Mouse (Mus musculus) mature B cell (primary cell): ENCODE data around the gene Olfr524.

Experiments
- in situ Hi-C: fragments of 300-500 bp; cut with MboI; formaldehyde crosslinking; loops from 2 replicates; pipeline ENCODE4 v1.14.3; 2019

The Olfr524 gene

DNA sequence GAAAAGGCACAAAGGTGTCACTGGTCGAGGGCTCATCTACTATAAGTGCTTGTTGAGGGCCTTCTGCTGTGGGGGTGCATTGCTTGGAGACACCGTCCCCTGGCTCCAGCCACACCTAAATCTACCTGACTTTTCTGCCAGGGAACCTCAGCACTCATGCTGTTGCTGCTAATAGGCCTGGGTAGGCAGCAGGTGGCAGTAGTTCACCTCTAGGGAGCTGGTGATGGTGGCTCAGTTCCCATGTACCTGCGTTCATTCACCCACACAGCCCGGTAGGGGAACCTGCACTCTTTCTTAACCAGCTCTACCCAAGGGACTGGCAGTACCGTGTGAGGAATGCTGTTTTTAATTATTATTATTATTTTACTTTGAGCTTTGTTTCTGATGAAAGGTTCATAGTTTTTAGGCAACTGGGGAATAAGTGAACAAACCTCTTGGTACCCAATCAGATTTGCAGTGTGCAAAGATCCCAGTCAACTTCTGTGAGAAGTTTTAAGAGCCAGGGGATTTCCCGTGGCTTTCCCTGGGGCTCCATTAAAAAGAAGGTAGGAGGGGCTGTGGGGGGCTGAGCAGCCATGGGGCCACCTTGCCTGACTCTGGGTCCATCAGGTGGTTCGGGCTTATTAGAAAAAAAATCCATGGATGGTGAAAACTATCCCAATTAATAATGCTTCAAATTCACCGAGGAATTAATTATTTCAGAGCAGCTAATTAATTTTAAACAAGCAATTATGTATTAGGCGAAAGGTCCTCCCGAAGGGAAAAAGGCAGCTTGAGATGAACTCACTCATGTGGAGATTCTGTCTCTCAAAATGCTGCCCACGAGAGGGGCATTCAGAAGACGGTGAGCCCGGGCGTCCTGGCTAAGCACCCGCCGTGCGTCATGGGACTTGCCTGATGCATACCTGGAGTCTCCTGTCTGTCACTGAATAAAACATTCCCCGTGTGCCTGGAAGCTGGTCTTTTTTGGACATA, 18.8 kb downstream of the Olfr524 start:
- in situ Hi-C loops: no loop called here

DNA sequence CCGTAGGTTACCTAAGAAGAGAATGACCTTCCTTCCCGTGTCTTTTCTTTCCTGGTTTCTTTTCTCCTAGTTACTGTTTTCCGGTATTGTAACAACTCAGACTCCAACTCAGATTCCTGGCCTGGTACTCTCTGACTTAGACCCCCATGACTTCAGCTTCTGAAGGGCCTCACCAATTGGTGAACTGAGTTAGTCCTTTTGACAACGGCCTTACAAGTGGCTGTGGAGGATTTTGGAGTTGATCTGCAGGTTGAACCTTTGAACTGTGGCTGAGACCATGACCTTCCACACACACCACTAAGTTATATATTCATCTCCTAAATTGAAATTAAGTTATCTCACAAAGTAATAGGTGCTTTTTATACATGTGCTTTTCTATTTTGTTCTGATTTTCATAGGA, 21.6 kb downstream of the Olfr524 start:
- in situ Hi-C loops: no loop called here

DNA sequence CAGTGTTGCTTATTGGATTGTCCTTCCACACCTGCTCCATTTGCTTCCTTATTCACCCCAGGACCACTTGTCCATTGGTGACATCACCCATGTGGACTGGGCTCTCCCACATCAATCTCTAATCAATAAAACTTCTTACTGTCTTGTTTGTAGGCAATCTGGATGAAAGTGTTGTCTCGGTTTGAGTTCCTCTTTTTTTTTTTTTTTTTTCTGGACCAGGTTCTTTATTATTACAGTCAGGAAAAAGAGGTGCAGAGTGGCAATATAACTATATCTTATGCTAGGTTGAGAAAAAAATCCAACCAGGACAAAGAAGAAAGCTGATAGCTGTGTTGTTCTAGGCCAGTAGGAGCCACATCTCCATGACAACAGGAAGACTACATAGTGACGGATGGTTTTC, 25.1 kb downstream of the Olfr524 start:
- in situ Hi-C loops: no loop called here

DNA sequence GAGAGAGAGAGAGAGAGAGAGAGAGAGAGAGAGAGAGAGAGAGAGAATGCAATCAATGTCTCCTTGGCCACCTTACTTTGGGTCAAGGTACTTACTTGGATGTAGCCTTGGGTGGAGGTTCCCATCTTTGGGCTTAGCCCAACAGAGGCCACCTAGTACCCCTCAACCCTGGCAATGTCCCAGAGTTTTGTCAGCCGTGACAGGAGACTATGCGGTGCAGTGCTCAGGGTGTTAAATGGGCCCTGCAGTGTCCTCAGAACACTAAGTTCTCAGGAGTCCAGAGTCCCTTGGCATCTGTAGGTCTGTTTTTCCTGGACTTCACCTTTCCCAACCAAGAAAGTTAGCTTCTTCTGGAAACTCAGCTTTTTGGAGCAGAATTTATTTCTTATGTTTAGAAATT, 26.6 kb downstream of the Olfr524 start:
- in situ Hi-C loops: no loop called here

DNA sequence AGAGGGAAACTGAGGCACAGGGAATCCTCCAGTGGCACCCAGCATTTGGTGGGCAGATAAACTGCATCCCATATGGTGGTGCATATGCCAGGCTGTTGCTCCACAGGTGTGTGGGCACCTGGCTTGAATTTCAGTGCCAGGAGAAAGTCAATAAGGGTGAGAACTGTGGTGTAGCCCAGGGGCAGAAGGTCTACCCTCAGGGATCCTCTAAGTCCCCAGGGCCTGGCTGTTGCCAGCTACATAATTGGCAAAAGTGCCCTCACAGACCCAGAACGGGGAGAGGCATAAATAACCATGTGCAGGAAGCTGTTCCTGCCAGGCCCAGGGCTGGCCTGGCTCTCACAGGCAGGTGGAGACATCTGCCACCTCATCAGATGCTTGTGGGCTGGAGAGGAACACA, 32.8 kb downstream of the Olfr524 start, which contains the start of gene Olfr523:
Gene Olfr523, plus strand, starts transcription at position 282 of the 400 bp plus-strand sequence.
- in situ Hi-C loops: no loop called here

DNA sequence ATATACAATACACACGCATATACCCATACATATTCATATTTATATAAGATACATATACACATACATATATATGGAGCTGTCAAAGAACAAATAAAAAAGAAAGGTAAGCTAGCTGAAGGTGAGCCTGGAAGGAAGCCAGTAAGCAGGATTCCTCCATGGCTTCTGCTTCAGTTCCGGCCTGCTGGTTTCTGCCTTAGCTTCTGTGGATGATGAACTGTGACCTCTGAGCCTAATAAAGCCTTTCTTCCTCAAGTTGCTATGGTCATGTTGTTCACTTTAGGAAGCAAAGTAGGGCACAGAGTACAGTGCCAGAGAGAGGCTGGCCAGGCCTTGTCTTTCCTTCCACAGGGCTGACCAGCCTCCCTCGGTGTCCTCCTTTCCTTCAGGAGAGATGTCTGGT, 34.9 kb downstream of the Olfr524 start:
- in situ Hi-C loops: no loop called here

DNA sequence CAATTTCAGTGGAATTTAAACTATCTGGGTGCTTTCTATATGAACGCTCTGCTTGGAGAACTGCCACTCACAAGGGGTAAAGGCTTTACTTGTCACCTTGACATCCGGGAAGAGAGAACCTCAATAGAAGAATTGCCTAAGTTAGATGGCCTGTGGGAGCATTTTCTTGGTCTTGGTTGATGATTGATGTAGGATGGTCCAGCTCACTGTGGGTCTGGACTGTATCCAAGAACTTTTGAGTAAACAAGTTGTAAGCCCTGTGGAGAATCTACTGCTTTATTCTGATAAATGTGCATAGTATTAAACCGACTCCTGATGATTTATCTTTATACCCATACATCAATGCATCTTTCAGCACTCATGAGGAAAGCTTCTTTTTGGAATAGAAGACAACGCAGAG, 36.4 kb downstream of the Olfr524 start:
- in situ Hi-C loops: no loop called here

DNA sequence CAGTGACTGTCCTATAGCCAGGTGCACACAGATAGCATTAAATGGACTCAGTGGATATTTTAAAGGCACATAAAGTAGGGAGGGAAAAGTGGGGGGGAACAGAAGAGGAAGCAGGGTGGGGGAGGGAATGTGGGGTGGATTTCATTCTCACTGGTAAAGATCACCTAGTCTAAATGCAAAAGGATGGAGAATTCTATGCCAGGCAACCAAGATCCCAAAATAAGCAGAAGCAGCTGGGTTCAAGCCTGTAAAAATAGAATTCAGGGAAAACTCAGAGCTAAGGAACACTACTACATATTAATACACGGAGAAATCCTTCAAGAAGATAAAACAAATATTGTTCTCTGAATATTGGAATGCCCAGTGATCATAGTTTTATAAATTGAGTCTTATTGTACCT, 37.8 kb downstream of the Olfr524 start:
- in situ Hi-C loops: no loop called here

DNA sequence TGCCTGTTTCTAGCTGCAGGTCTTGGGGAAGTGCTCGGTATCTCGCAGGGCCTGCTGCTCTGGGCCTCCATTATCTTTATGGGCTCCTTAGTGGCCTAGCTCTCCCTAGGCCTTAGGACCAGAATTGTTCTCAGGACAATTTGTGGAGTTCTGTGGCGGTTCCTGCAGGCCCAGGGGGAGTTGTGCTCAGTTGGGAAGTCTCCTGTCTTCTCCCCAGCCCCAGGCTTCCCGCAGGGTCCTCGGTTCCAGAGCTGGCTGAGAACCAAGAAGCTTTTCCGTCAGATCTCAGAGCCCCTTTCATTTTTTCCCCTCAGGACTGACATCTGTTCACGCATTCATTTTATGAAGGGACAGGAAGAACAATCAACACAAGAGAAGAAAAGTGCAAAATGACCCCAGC, 41.1 kb downstream of the Olfr524 start, which contains the start of gene Olfr522:
Gene Olfr522, minus strand, starts transcription at position 101 of the 400 bp plus-strand sequence.
- in situ Hi-C loops: no loop called here

DNA sequence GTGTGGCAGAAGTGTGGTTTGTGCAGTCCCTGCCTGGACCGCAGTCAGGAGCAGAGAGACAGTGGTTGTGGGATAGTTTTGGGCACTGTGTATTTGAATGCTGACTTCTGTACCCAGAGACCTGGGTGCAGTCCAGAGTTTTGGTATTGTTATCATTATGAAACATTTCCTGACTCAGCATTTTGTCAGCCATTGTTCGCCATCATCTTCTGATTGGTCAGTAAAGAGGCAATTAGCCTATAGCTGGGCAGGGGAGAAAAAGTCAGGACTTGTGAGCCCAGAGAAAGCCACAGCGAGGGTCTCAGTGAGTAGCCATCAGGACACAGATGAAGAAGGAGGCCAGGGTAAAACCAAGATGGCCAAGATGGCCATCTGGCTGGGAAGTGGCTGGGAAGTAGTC, 45.4 kb downstream of the Olfr524 start:
- in situ Hi-C loops: no loop called here

DNA sequence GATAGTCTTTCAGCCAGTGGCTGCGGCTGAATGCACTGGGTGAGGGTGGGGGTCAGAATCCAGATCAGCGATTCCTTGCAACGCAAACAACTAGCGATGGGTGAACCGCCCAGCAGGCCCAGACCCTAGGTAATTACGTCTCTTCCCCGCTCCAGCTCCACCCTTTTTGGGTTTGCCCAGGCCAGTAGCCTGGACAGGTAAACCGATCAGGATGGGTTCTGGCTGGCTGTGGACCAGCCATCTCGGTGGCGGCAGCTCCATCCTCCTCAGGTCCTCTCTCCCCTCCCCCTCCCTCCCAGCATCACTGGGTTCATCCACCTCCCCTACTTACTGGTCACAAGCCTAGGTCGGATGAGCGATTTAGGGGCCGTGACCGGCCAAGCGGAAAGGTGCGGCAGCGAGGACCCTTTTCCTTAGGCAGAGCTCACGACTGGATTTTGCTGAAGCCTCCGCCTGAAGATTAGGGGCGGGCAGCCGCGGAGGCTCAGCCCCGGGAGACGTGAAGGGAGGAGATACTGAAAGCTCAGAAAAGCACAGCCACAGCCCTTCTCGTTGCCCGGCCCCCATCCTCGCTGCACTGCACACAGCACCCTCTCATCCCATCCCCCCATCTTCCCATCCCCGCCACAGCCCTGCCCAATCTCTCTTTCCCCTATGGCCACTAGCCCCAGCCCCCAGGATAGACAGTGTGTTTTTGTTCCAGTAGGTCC, 51.4 kb downstream of the Olfr524 start, which contains the start of gene Sprn:
Gene Sprn, minus strand, starts transcription at position 660 of the 710 bp plus-strand sequence.
- in situ Hi-C loops: no loop called here

DNA sequence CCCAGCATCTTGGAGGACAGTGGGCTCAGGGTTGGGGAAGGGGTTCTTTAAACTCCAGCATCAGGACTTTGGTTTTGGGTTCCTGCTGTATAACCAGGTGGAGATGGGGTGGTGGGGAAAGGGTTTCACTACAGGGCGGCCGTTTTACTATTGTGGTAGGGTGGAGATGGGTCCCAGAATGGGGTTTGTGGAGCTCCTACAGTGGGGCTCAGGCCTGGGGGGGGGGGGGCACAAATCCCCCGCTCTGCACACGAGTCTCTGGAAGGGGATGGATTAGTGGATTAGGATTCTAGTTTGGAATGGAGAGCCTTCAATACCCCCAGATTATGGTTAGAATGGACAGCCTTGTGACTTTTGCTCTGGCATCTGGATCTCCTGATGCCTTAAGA, 51.9 kb downstream of the Olfr524 start:
- in situ Hi-C loops: no loop called here

DNA sequence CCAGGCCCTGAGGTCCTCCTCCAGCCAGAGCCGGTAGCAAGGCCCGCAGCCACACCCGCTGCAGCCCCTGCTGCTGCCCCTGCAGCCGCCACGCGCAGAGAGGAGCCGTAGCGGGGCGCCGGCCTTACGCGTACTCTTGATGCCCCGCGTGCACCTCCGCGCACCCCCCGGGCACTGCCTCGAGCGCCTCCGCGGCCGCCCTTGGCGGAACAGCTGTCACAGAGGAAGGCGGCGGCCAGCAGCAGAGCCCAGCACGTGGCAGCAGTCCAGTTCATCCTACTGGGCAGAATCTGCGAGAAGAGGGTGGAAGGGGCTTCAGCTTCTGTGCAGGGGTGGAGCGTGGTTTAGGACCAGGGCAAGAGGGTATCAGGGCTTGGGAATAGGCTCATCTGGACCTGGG, 52.4 kb downstream of the Olfr524 start:
- in situ Hi-C loops: no loop called here
